Mouse (Mus musculus): Measurements from ENCODE around the gene Hspbp1. TPM values are rescaled to one million over a fixed set of nuclear protein-coding genes. Genes with fewer than 3 reads are reported as not detected.

Hspbp1 gene
- 36.3 TPM for polyA plus RNA-seq (2014; fragmentation: Illumina TruSeq; extraction: RNeasy Lipid Tissue Mini Kit (QIAGEN cat#74804); ENCODE audit: insufficient read depth, low read depth, low replicate concordance)

DNA sequence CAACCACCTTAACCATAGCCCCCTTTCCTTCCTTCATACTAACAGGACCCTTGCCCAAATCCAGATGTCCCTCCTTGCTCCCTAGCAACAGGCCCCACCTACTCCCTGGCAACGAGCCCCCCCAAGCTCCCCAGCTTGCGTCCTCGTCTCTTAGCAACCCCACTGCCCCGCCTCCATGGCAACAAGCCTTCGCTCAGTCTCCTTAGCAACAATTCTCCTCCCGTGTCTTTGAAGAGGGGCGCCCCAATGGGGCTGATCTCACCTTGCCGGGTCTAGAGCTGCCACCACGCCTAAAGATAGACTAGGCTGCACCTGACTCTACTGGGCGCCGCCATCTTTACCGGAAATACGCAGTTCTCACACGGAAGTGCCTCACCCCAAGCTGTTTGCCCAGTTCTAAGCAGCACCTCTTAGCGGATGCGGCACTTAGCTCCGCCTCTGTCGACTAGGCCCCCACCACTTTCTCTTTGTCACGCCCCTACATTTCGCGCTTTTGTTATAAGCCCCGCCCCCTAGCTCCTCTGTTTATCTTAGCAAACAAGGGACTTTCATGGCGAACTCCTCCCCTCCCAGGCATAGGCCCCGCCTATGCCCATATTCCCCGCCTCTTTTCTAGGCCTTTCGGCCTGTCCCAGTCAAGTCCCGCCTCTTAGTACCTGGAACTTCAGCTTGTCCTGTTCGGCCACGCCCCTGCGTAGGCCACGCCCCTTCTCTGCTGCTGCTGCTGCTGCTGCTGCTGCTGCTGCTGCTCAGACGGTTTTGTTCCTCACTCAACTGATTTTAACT, at the start of gene Hspbp1:
Gene Hspbp1, minus strand, starts transcription at position 437 of the 786 bp plus-strand sequence.

DNA sequence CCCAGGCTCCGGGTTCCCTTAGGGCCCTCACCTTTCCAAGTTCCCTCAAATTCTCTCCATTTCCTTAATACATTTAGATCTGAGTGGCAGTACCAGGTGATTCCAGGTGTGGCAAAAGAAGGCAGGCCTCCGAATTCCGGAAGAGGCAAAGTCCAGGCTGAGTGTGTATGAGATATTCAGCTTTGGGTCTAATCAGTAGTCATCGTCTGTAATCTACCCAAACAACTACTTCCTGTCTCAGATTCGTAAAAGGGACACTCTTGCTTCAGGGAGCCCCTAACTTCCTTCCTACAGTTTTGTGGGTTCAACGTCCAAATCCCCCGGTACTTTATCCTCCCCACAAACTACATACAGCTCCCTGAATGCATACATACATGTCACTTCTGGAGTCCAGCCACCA, 40.3 kb upstream of the Hspbp1 start, which contains the start of gene Tmem150b:
Gene Tmem150b, minus strand, starts transcription at position 81 of the 400 bp plus-strand sequence.

DNA sequence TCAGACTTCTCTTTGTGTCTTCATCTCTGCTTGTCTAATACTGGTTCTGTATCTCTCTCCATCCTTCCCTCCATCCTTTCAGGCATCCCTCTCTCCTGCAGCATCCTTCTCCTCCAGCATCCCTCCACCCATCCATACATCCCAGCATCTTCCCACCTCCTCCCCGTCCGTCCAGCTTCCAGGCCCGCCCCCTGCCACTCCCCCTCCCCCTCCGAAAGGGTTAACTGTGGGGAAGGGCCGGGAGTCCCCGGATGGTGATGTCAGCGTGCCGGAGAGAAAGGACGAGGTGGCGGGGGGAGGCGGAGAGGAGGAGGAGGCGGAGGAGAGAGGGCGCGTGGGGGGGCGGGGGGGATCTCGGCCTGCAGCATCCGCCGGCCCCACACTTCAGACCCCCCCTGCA, 5.5 kb upstream of the Hspbp1 start, which contains the start of gene Brsk1:
Gene Brsk1, plus strand, starts transcription at position 218 of the 400 bp plus-strand sequence.

DNA sequence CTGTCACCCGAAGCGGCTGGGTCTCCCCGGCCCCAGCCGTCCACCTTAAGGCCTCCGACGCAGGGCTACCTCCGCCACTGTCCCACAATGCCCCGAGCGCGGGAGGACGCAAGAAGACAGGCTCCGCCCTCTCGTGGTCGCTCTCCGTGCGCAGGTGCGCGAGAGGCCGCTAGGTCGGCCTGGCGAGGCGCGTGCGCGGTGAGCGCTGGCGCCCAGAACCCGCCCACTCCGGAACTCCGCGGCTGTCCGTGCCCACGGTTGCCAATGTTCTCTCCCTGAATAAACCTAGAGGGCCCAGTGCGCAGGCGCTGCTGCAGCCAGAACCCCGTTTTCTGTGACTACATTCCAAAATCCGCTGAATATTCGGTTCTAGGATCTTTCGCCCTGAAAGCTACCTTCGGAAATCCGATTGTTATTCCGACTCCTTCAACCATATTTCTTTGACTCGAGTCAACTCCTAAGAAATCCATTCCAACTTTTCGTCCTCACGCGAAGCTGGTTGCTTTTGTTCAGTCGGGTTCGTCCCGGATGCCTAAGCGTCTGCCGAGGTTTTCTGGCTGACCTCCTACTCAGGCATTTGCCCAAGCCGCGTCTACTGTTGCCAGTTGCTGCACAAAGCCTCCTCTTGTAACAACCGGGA, 25.8 kb downstream of the Hspbp1 start, which contains the start of gene Ppp6r1:
Gene Ppp6r1, minus strand, starts transcription at position 108 of the 640 bp plus-strand sequence.

DNA sequence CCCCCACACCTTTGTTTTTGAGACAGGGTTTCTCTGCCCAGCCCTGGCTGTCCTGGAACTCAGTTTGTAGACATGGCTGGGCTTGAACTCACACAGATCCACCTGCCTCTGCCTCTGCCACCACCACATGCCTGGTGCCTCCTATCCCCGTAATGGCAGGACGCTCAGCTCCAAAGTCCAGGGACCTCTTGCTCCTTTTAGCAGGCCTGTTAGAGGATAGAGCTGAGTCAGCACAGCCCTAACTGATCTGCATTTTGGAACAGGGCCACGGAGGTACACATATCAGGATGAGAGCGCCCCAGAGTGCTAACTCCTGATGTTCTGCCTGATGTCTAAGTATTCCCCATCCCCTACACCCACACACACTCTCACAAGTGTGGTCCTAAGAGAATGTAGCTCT, 53.8 kb downstream of the Hspbp1 start, which contains the start of gene Tmem86b:
Gene Tmem86b, minus strand, starts transcription at position 392 of the 400 bp plus-strand sequence.

Other genes with a start within 250 kb of the Hspbp1 start
- 5.5 TPM for gene Rdh13, start 239.4 kb downstream of the Hspbp1 start, polyA plus RNA-seq (2014; fragmentation: Illumina TruSeq; extraction: RNeasy Lipid Tissue Mini Kit (QIAGEN cat#74804); ENCODE audit: insufficient read depth, low read depth, low replicate concordance)
- gene Eps8l1, start 224.4 kb downstream of the Hspbp1 start, polyA plus RNA-seq (2014; fragmentation: Illumina TruSeq; extraction: RNeasy Lipid Tissue Mini Kit (QIAGEN cat#74804); ENCODE audit: insufficient read depth, low read depth, low replicate concordance), result 16.4 TPM
- 87.5 TPM for gene Ppp1r12c, start 183.4 kb downstream of the Hspbp1 start, polyA plus RNA-seq (2014; fragmentation: Illumina TruSeq; extraction: RNeasy Lipid Tissue Mini Kit (QIAGEN cat#74804); ENCODE audit: insufficient read depth, low read depth, low replicate concordance)
- 4.2 TPM for gene Tnnt1, start 168.7 kb downstream of the Hspbp1 start, polyA plus RNA-seq (2014; fragmentation: Illumina TruSeq; extraction: RNeasy Lipid Tissue Mini Kit (QIAGEN cat#74804); ENCODE audit: insufficient read depth, low read depth, low replicate concordance)
- 179 TPM for gene Tnni3, start 160.8 kb downstream of the Hspbp1 start, polyA plus RNA-seq (2014; fragmentation: Illumina TruSeq; extraction: RNeasy Lipid Tissue Mini Kit (QIAGEN cat#74804); ENCODE audit: insufficient read depth, low read depth, low replicate concordance)
- 5.0 TPM for gene Dnaaf3, start 152.6 kb downstream of the Hspbp1 start, polyA plus RNA-seq (2014; fragmentation: Illumina TruSeq; extraction: RNeasy Lipid Tissue Mini Kit (QIAGEN cat#74804); ENCODE audit: insufficient read depth, low read depth, low replicate concordance)
- 10.7 TPM for gene Syt5, start 137.5 kb downstream of the Hspbp1 start, polyA plus RNA-seq (2014; fragmentation: Illumina TruSeq; extraction: RNeasy Lipid Tissue Mini Kit (QIAGEN cat#74804); ENCODE audit: insufficient read depth, low read depth, low replicate concordance)
- gene Ptprh, start 81.0 kb downstream of the Hspbp1 start, polyA plus RNA-seq (2014; fragmentation: Illumina TruSeq; extraction: RNeasy Lipid Tissue Mini Kit (QIAGEN cat#74804); ENCODE audit: insufficient read depth, low read depth, low replicate concordance), result 0.21 TPM
- 2.6 TPM for gene Tmem86b, start 53.6 kb downstream of the Hspbp1 start, polyA plus RNA-seq (2014; fragmentation: Illumina TruSeq; extraction: RNeasy Lipid Tissue Mini Kit (QIAGEN cat#74804); ENCODE audit: insufficient read depth, low read depth, low replicate concordance)
- gene Ppp6r1, start 26.0 kb downstream of the Hspbp1 start, polyA plus RNA-seq (2014; fragmentation: Illumina TruSeq; extraction: RNeasy Lipid Tissue Mini Kit (QIAGEN cat#74804); ENCODE audit: insufficient read depth, low read depth, low replicate concordance), result 37.5 TPM
- gene Brsk1, start 5.5 kb upstream of the Hspbp1 start, polyA plus RNA-seq (2014; fragmentation: Illumina TruSeq; extraction: RNeasy Lipid Tissue Mini Kit (QIAGEN cat#74804); ENCODE audit: insufficient read depth, low read depth, low replicate concordance), result 1.5 TPM
- 1.7 TPM for gene Tmem150b, start 40.2 kb upstream of the Hspbp1 start, polyA plus RNA-seq (2014; fragmentation: Illumina TruSeq; extraction: RNeasy Lipid Tissue Mini Kit (QIAGEN cat#74804); ENCODE audit: insufficient read depth, low read depth, low replicate concordance)
- gene Kmt5c, start 55.0 kb upstream of the Hspbp1 start, polyA plus RNA-seq (2014; fragmentation: Illumina TruSeq; extraction: RNeasy Lipid Tissue Mini Kit (QIAGEN cat#74804); ENCODE audit: insufficient read depth, low read depth, low replicate concordance), result 17.6 TPM
- gene Cox6b2, start 68.0 kb upstream of the Hspbp1 start, polyA plus RNA-seq (2014; fragmentation: Illumina TruSeq; extraction: RNeasy Lipid Tissue Mini Kit (QIAGEN cat#74804); ENCODE audit: insufficient read depth, low read depth, low replicate concordance), result 80.5 TPM
- gene Fam71e2, start 86.2 kb upstream of the Hspbp1 start, polyA plus RNA-seq (2014; fragmentation: Illumina TruSeq; extraction: RNeasy Lipid Tissue Mini Kit (QIAGEN cat#74804); ENCODE audit: insufficient read depth, low read depth, low replicate concordance), result not detected
- gene Il11, start 97.8 kb upstream of the Hspbp1 start, polyA plus RNA-seq (2014; fragmentation: Illumina TruSeq; extraction: RNeasy Lipid Tissue Mini Kit (QIAGEN cat#74804); ENCODE audit: insufficient read depth, low read depth, low replicate concordance), result 0.53 TPM
- not detected for gene Tmem190, start 97.9 kb upstream of the Hspbp1 start, polyA plus RNA-seq (2014; fragmentation: Illumina TruSeq; extraction: RNeasy Lipid Tissue Mini Kit (QIAGEN cat#74804); ENCODE audit: insufficient read depth, low read depth, low replicate concordance)
- gene Tmem238, start 104.6 kb upstream of the Hspbp1 start, polyA plus RNA-seq (2014; fragmentation: Illumina TruSeq; extraction: RNeasy Lipid Tissue Mini Kit (QIAGEN cat#74804); ENCODE audit: insufficient read depth, low read depth, low replicate concordance), result 8.3 TPM
- 809 TPM for gene Rpl28, start 107.8 kb upstream of the Hspbp1 start, polyA plus RNA-seq (2014; fragmentation: Illumina TruSeq; extraction: RNeasy Lipid Tissue Mini Kit (QIAGEN cat#74804); ENCODE audit: insufficient read depth, low read depth, low replicate concordance)
- 128 TPM for gene Ube2s, start 127.5 kb upstream of the Hspbp1 start, polyA plus RNA-seq (2014; fragmentation: Illumina TruSeq; extraction: RNeasy Lipid Tissue Mini Kit (QIAGEN cat#74804); ENCODE audit: insufficient read depth, low read depth, low replicate concordance)
- 0.48 TPM for gene Shisa7, start 159.6 kb upstream of the Hspbp1 start, polyA plus RNA-seq (2014; fragmentation: Illumina TruSeq; extraction: RNeasy Lipid Tissue Mini Kit (QIAGEN cat#74804); ENCODE audit: insufficient read depth, low read depth, low replicate concordance)
- gene Isoc2b, start 185.2 kb upstream of the Hspbp1 start, polyA plus RNA-seq (2014; fragmentation: Illumina TruSeq; extraction: RNeasy Lipid Tissue Mini Kit (QIAGEN cat#74804); ENCODE audit: insufficient read depth, low read depth, low replicate concordance), result 15.3 TPM
- gene Isoc2a, start 192.1 kb upstream of the Hspbp1 start, polyA plus RNA-seq (2014; fragmentation: Illumina TruSeq; extraction: RNeasy Lipid Tissue Mini Kit (QIAGEN cat#74804); ENCODE audit: insufficient read depth, low read depth, low replicate concordance), result 15.4 TPM
- gene Gm36210, start 221.4 kb upstream of the Hspbp1 start, polyA plus RNA-seq (2014; fragmentation: Illumina TruSeq; extraction: RNeasy Lipid Tissue Mini Kit (QIAGEN cat#74804); ENCODE audit: insufficient read depth, low read depth, low replicate concordance), result not detected
- gene Zfp628, start 230.1 kb upstream of the Hspbp1 start, polyA plus RNA-seq (2014; fragmentation: Illumina TruSeq; extraction: RNeasy Lipid Tissue Mini Kit (QIAGEN cat#74804); ENCODE audit: insufficient read depth, low read depth, low replicate concordance), result 3.6 TPM
- gene Nat14, start 237.0 kb upstream of the Hspbp1 start, polyA plus RNA-seq (2014; fragmentation: Illumina TruSeq; extraction: RNeasy Lipid Tissue Mini Kit (QIAGEN cat#74804); ENCODE audit: insufficient read depth, low read depth, low replicate concordance), result 6.2 TPM
- gene Ssc5d, start 240.7 kb upstream of the Hspbp1 start, polyA plus RNA-seq (2014; fragmentation: Illumina TruSeq; extraction: RNeasy Lipid Tissue Mini Kit (QIAGEN cat#74804); ENCODE audit: insufficient read depth, low read depth, low replicate concordance), result 1.6 TPM

All from lung, adult 10 weeks (tissue).